23 mouse cellular contexts compared by ENCODE assay signal in genomic region chr2:77515011-77515410, GRCm38 (mm10).
A peak's percentile ranks its signal among the peaks of the same experiment; 100 is the strongest.
DNase-seq lines count a peak whose midpoint lies in the region; ATAC-seq lines count a peak whose summit lies in the region.
"Had no signal": no experiment of that assay in that cellular context is flagged by ENCODE, and none has a peak within 500 bp of the region (broad histone marks: within the 10 kb centered on the region; RNA-seq: fewer than 3 reads in every experiment).

No protein-coding gene starts in this region.

- H3K4me1 ChIP-seq in hindbrain, embryonic 11.5 days (replicated peaks; ENCODE audit: control insufficient read depth, insufficient read depth, low read length) = no peaks in the 10 kb centered on the region
- peaks cover 35% of the 10 kb centered on the region for H3K4me1 ChIP-seq in hindbrain, embryonic 13.5 days (replicated peaks)
- H3K4me1 ChIP-seq in intestine, embryonic 14.5 days (replicated peaks; ENCODE audit: control insufficient read depth, insufficient read depth, low read length) = peaks cover 4% of the 10 kb centered on the region; the same call in 1 of the 2 replicates
- H3K4me1 ChIP-seq in intestine, embryonic 15.5 days (replicated peaks) = no peaks in the 10 kb centered on the region
- peaks cover 51% of the 10 kb centered on the region for H3K4me1 ChIP-seq in liver, embryonic 15.5 days (replicated peaks)
- H3K4me1 ChIP-seq in midbrain, embryonic 15.5 days = peaks cover 16% of the 10 kb centered on the region

- H3K27me3 ChIP-seq in hindbrain, embryonic 11.5 days (ENCODE audit: control insufficient read depth, insufficient read depth, low read length) = no peaks in the 10 kb centered on the region
- peaks cover under 1% of the 10 kb centered on the region; the same call in 1 of the 2 replicates for H3K27me3 ChIP-seq in hindbrain, embryonic 13.5 days
- no peaks in the 10 kb centered on the region for H3K27me3 ChIP-seq in intestine, embryonic 14.5 days (replicated peaks; ENCODE audit: control insufficient read depth, insufficient read depth, low read length)
- H3K27me3 ChIP-seq in intestine, embryonic 15.5 days (replicated peaks) = no peaks in the 10 kb centered on the region
- H3K27me3 ChIP-seq in liver, embryonic 15.5 days = no peaks in the 10 kb centered on the region
- H3K27me3 ChIP-seq in midbrain, embryonic 15.5 days (replicated peaks) = no peaks in the 10 kb centered on the region
- H3K27me3 ChIP-seq: forebrain, embryonic 13.5 days; heart, embryonic 15.5 days had no signal

- peak; percentile 37; the same call in 1 of the 2 replicates for ATAC-seq in hindbrain, embryonic 11.5 days (ENCODE audit: low FRiP score)
- no peak for ATAC-seq in hindbrain, embryonic 13.5 days (ENCODE audit: low FRiP score)
- ATAC-seq in intestine, embryonic 14.5 days (replicated peaks; ENCODE audit: low FRiP score, low TSS enrichment, low read depth) = no peak
- 0 out of 2 replicates have a peak, but pooled peaks have one; percentile 15 for ATAC-seq in intestine, embryonic 15.5 days
- no peak for ATAC-seq in liver, embryonic 15.5 days (ENCODE audit: insufficient read depth)
- ATAC-seq in midbrain, embryonic 15.5 days (replicated peaks) = no peak
- ATAC-seq in erythroblast, adult 5-6 weeks (replicated peaks; ENCODE audit: low FRiP score, poor library complexity, severe bottlenecking) = no peak
- ATAC-seq: activated CD4-positive, CD25-positive, alpha-beta regulatory T cell, adult 4 months; forebrain, embryonic 13.5 days; hindbrain, embryonic 16.5 days had no signal

- H3K27ac ChIP-seq in hindbrain, embryonic 11.5 days (ENCODE audit: low read depth, low read length) = no peak overlapping the region
- H3K27ac ChIP-seq in hindbrain, embryonic 13.5 days = no peak overlapping the region
- no peak overlapping the region for H3K27ac ChIP-seq in intestine, embryonic 14.5 days (ENCODE audit: low read depth)
- H3K27ac ChIP-seq in intestine, embryonic 15.5 days = no peak overlapping the region
- H3K27ac ChIP-seq in liver, embryonic 15.5 days (replicated peaks) = peak overlapping the region; percentile 63; the same call in 1 of the 2 replicates
- no peak overlapping the region for H3K27ac ChIP-seq in midbrain, embryonic 15.5 days
- H3K27ac ChIP-seq: embryonic facial prominence, embryonic 13.5 days; forebrain, embryonic 13.5 days; gastrocnemius, adult 2 months; heart, embryonic 15.5 days; midbrain, embryonic 12.5 days had no signal

- H3K4me2 ChIP-seq in hindbrain, embryonic 11.5 days (replicated peaks; ENCODE audit: low read depth, low read length) = no peak overlapping the region
- H3K4me2 ChIP-seq in hindbrain, embryonic 13.5 days = no peak overlapping the region
- no peak overlapping the region for H3K4me2 ChIP-seq in intestine, embryonic 14.5 days (ENCODE audit: low read length)
- no peak overlapping the region for H3K4me2 ChIP-seq in intestine, embryonic 15.5 days (replicated peaks)
- peak overlapping the region; percentile 54 for H3K4me2 ChIP-seq in liver, embryonic 15.5 days
- no peak overlapping the region for H3K4me2 ChIP-seq in midbrain, embryonic 15.5 days
- H3K4me2 ChIP-seq: embryonic facial prominence, embryonic 13.5 days; forebrain, embryonic 13.5 days; heart, embryonic 15.5 days; midbrain, embryonic 12.5 days had no signal

- no peak for DNase-seq in hindbrain, embryonic 11.5 days (ENCODE audit: low spot score)
- DNase-seq in intestine, embryonic 14.5 days (ENCODE audit: low spot score) = peak; percentile 53
- no peak for DNase-seq in layer of hippocampus, adult 8-10 months (ENCODE audit: low spot score in 2 of 2)
- DNase-seq: adrenal gland, adult 8-10 months; gastrocnemius, adult 2 months; heart, postnatal 4 days; kidney, adult 18-20 months; kidney, postnatal 10 days; lung, adult 18-20 months; lung, postnatal 14 days; right cerebral cortex, postnatal 14 days; thymus, postnatal 25 days had no signal

- H3K9me3 ChIP-seq in hindbrain, embryonic 11.5 days (ENCODE audit: control insufficient read depth, low read length) = no peaks in the 10 kb centered on the region
- H3K9me3 ChIP-seq in hindbrain, embryonic 13.5 days = no peaks in the 10 kb centered on the region
- H3K9me3 ChIP-seq in intestine, embryonic 14.5 days (ENCODE audit: control insufficient read depth, low read length) = no peaks in the 10 kb centered on the region
- no peaks in the 10 kb centered on the region for H3K9me3 ChIP-seq in intestine, embryonic 15.5 days
- no peaks in the 10 kb centered on the region for H3K9me3 ChIP-seq in liver, embryonic 15.5 days (replicated peaks)
- H3K9me3 ChIP-seq in midbrain, embryonic 15.5 days = no peaks in the 10 kb centered on the region
- H3K9me3 ChIP-seq: embryonic facial prominence, embryonic 13.5 days; forebrain, embryonic 13.5 days; heart, embryonic 15.5 days; midbrain, embryonic 12.5 days had no signal

- 71% methylated on average over 7 of the region's 7 CpGs for WGBS in hindbrain, embryonic 11.5 days
- WGBS in hindbrain, embryonic 13.5 days = 54% methylated on average over 7 of the region's 7 CpGs
- 68% methylated on average over 7 of the region's 7 CpGs for WGBS in intestine, embryonic 14.5 days
- WGBS in intestine, embryonic 15.5 days = 70% methylated on average over 7 of the region's 7 CpGs
- WGBS in liver, embryonic 15.5 days (ENCODE audit: insufficient replicate concordance) = 50% methylated on average over 7 of the region's 7 CpGs
- 70% methylated on average over 7 of the region's 7 CpGs for WGBS in midbrain, embryonic 15.5 days

- no peaks in the 10 kb centered on the region for H3K36me3 ChIP-seq in hindbrain, embryonic 11.5 days (ENCODE audit: control insufficient read depth, insufficient read depth, low read length)
- H3K36me3 ChIP-seq in hindbrain, embryonic 13.5 days = no peaks in the 10 kb centered on the region
- no peaks in the 10 kb centered on the region for H3K36me3 ChIP-seq in intestine, embryonic 14.5 days (ENCODE audit: control insufficient read depth, insufficient read depth, low read length)
- H3K36me3 ChIP-seq in intestine, embryonic 15.5 days = no peaks in the 10 kb centered on the region
- no peaks in the 10 kb centered on the region for H3K36me3 ChIP-seq in liver, embryonic 15.5 days (replicated peaks)
- H3K36me3 ChIP-seq in midbrain, embryonic 15.5 days (replicated peaks) = no peaks in the 10 kb centered on the region
- H3K36me3 ChIP-seq: embryonic facial prominence, embryonic 13.5 days; heart, embryonic 15.5 days; midbrain, embryonic 12.5 days had no signal

- H3K4me3 ChIP-seq in hindbrain, embryonic 11.5 days (ENCODE audit: low read depth, low read length) = no peak overlapping the region
- no peak overlapping the region for H3K4me3 ChIP-seq in hindbrain, embryonic 13.5 days
- H3K4me3 ChIP-seq in intestine, embryonic 14.5 days (ENCODE audit: low read depth, low read length) = no peak overlapping the region
- no peak overlapping the region for H3K4me3 ChIP-seq in intestine, embryonic 15.5 days (replicated peaks)
- H3K4me3 ChIP-seq in liver, embryonic 15.5 days (replicated peaks) = no peak overlapping the region
- no peak overlapping the region for H3K4me3 ChIP-seq in midbrain, embryonic 15.5 days
- H3K4me3 ChIP-seq: embryonic facial prominence, embryonic 13.5 days; forebrain, embryonic 13.5 days; gastrocnemius, adult 2 months; heart, embryonic 15.5 days; midbrain, embryonic 12.5 days had no signal

- no peak overlapping the region for H3K9ac ChIP-seq in hindbrain, embryonic 11.5 days (ENCODE audit: low read depth, low read length)
- no peak overlapping the region for H3K9ac ChIP-seq in hindbrain, embryonic 13.5 days
- no peak overlapping the region for H3K9ac ChIP-seq in intestine, embryonic 14.5 days (ENCODE audit: low read length)
- H3K9ac ChIP-seq in intestine, embryonic 15.5 days = no peak overlapping the region
- H3K9ac ChIP-seq in liver, embryonic 15.5 days = no peak overlapping the region
- no peak overlapping the region for H3K9ac ChIP-seq in midbrain, embryonic 15.5 days
- H3K9ac ChIP-seq: embryonic facial prominence, embryonic 13.5 days; forebrain, embryonic 13.5 days; heart, embryonic 15.5 days; midbrain, embryonic 12.5 days had no signal

Comparison
In these comparisons a context has a peak if more than half of its experiments do, and no peak if none do; other contexts are left out.
1. ATAC-seq: peak in hindbrain, embryonic 11.5 days (single experiment) and intestine, embryonic 15.5 days (single experiment); none in hindbrain, embryonic 13.5 days (single experiment), intestine, embryonic 14.5 days (single experiment), liver, embryonic 15.5 days (single experiment), midbrain, embryonic 15.5 days (single experiment) and erythroblast, adult 5-6 weeks (single experiment).